ENCODE assay signal across 15 mouse cellular contexts in genomic region chr2:122576295-122576694, GRCm38 (mm10). TPM values are rescaled to one million over a fixed set of nuclear protein-coding genes. Genes with fewer than 3 reads are reported as not detected.
A peak's percentile ranks its signal among the peaks of the same experiment; 100 is the strongest.
DNase-seq lines count a peak whose midpoint lies in the region; ATAC-seq and TF ChIP-seq lines count a peak whose summit lies in the region.
"Had no signal": no experiment of that assay in that cellular context is flagged by ENCODE, and none has a peak within 500 bp of the region (broad histone marks: within the 10 kb centered on the region; RNA-seq: fewer than 3 reads in every experiment).

No protein-coding gene starts in this region.

- H3K4me2 ChIP-seq in heart, embryonic 12.5 days: peak overlapping the region; percentile 32; the same call in 1 of the 2 replicates
- H3K4me2 ChIP-seq in intestine, postnatal 0 days (replicated peaks; ENCODE audit: low read depth): 0 out of 2 replicates have a peak overlapping the region, but pooled peaks have one; percentile 27
- no peak overlapping the region for H3K4me2 ChIP-seq in liver, embryonic 14.5 days (ENCODE audit: low read depth)
- H3K4me2 ChIP-seq: embryonic facial prominence, embryonic 15.5 days; forebrain, embryonic 15.5 days; limb, embryonic 12.5 days; midbrain, embryonic 11.5 days had no signal

- DNase-seq in heart, adult 11 months: no peak
- peak; percentile 18 for DNase-seq in kidney, postnatal 10 days
- DNase-seq in kidney, adult 18-20 months: no peak
- no peak for DNase-seq in liver, embryonic 14.5 days (ENCODE audit: low read depth in 3 of 3, low spot score in 3 of 3)
- no peak for DNase-seq in cerebellum, adult 11-12 months
- no peak for DNase-seq in left cerebral cortex, postnatal 36 days (ENCODE audit: low spot score in 2 of 2)
- DNase-seq: layer of hippocampus, postnatal 36 days; right cerebral cortex, postnatal 4 days had no signal

- no peak for TF ChIP-seq EP300 in liver, embryonic 14.5 days (IDR thresholded peaks at IDR 0.05; ENCODE audit: low read depth)

- H3K4me3 ChIP-seq in heart, embryonic 12.5 days: no peak overlapping the region
- H3K4me3 ChIP-seq in intestine, postnatal 0 days (ENCODE audit: low read depth, low read length): no peak overlapping the region
- H3K4me3 ChIP-seq in liver, embryonic 14.5 days (ENCODE audit: insufficient read depth in 1 of 2, low read depth in 2 of 2, low read length in 2 of 2): no peak overlapping the region
- H3K4me3 ChIP-seq: embryonic facial prominence, embryonic 15.5 days; forebrain, embryonic 15.5 days; gastrocnemius, adult 2 months; limb, embryonic 12.5 days had no signal

- H3K9ac ChIP-seq in heart, embryonic 12.5 days: no peak overlapping the region
- no peak overlapping the region for H3K9ac ChIP-seq in intestine, postnatal 0 days (ENCODE audit: low read depth, low read length)
- H3K9ac ChIP-seq in liver, embryonic 14.5 days (replicated peaks): no peak overlapping the region
- H3K9ac ChIP-seq: embryonic facial prominence, embryonic 15.5 days; forebrain, embryonic 15.5 days; limb, embryonic 12.5 days had no signal

- 24% methylated on average over 5 of the region's 5 CpGs for WGBS in heart, embryonic 12.5 days
- 21% methylated on average over 5 of the region's 5 CpGs for WGBS in intestine, postnatal 0 days
- WGBS in liver, embryonic 14.5 days (ENCODE audit: insufficient replicate concordance): 28% methylated on average over 5 of the region's 5 CpGs

- peak; percentile 81; the same call in 1 of the 2 replicates for ATAC-seq in heart, embryonic 12.5 days (ENCODE audit: insufficient number of reproducible peaks, low FRiP score)
- ATAC-seq in intestine, postnatal 0 days: no peak
- peak; percentile 67 for ATAC-seq in liver, embryonic 14.5 days (ENCODE audit: insufficient read depth)
- ATAC-seq: forebrain, embryonic 15.5 days had no signal

- no peaks in the 10 kb centered on the region for H3K9me3 ChIP-seq in heart, embryonic 12.5 days (replicated peaks)
- no peaks in the 10 kb centered on the region for H3K9me3 ChIP-seq in intestine, postnatal 0 days (ENCODE audit: control insufficient read depth)
- no peaks in the 10 kb centered on the region for H3K9me3 ChIP-seq in liver, embryonic 14.5 days (ENCODE audit: control insufficient read depth, low read length)
- H3K9me3 ChIP-seq: embryonic facial prominence, embryonic 15.5 days; forebrain, embryonic 15.5 days; limb, embryonic 12.5 days had no signal

- H3K27ac ChIP-seq in heart, embryonic 12.5 days (ENCODE audit: poor library complexity, severe bottlenecking): peak overlapping the region; percentile 42
- no peak overlapping the region for H3K27ac ChIP-seq in intestine, postnatal 0 days (ENCODE audit: low read depth, low read length)
- H3K27ac ChIP-seq in liver, embryonic 14.5 days: no peak overlapping the region
- H3K27ac ChIP-seq: embryonic facial prominence, embryonic 15.5 days; forebrain, embryonic 15.5 days; limb, embryonic 12.5 days had no signal

- peaks cover 22% of the 10 kb centered on the region for H3K4me1 ChIP-seq in heart, embryonic 12.5 days (replicated peaks)
- H3K4me1 ChIP-seq in intestine, postnatal 0 days (replicated peaks; ENCODE audit: control insufficient read depth, insufficient read depth, low read length): peaks cover 3% of the 10 kb centered on the region; the same call in 1 of the 2 replicates
- H3K4me1 ChIP-seq in liver, embryonic 14.5 days (replicated peaks; ENCODE audit: control insufficient read depth in 2 of 2, insufficient read depth in 2 of 2, low read length in 1 of 2): 0 out of 4 replicates have a peak, but pooled peaks cover 0 to 4% of the 10 kb centered on the region in 2 experiments
- H3K4me1 ChIP-seq: embryonic facial prominence, embryonic 15.5 days; forebrain, embryonic 15.5 days; limb, embryonic 12.5 days had no signal

- H3K36me3 ChIP-seq in heart, embryonic 12.5 days: no peaks in the 10 kb centered on the region
- H3K36me3 ChIP-seq in intestine, postnatal 0 days (ENCODE audit: control insufficient read depth, insufficient read depth): no peaks in the 10 kb centered on the region
- H3K36me3 ChIP-seq in liver, embryonic 14.5 days (replicated peaks; ENCODE audit: control insufficient read depth, insufficient read depth, low read depth): no peaks in the 10 kb centered on the region
- H3K36me3 ChIP-seq: embryonic facial prominence, embryonic 15.5 days; forebrain, embryonic 15.5 days; limb, embryonic 12.5 days had no signal

- intact Hi-C loops in left cerebral cortex, postnatal 36 days (cut with DNase I): loop anchor here (10.0 kb wide), 1 partner anchor 179 kb away; no protein-coding TSS in a partner anchor

- H3K27me3 ChIP-seq in heart, embryonic 12.5 days (replicated peaks): no peaks in the 10 kb centered on the region
- no peaks in the 10 kb centered on the region for H3K27me3 ChIP-seq in intestine, postnatal 0 days (replicated peaks; ENCODE audit: control insufficient read depth, insufficient read depth, low read length)
- H3K27me3 ChIP-seq in liver, embryonic 14.5 days (ENCODE audit: control insufficient read depth, insufficient read depth, low read length): no peaks in the 10 kb centered on the region
- H3K27me3 ChIP-seq: embryonic facial prominence, embryonic 15.5 days; forebrain, embryonic 15.5 days; limb, embryonic 12.5 days had no signal

- TF ChIP-seq CTCF in intestine, postnatal 0 days (IDR thresholded peaks at IDR 0.05; ENCODE audit: low read depth): no peak
- TF ChIP-seq CTCF in liver, embryonic 14.5 days (IDR thresholded peaks at IDR 0.05; ENCODE audit: low read depth): no peak

RNA-seq across cellular contexts. Expression of gene Gatm, which starts 34.8 kb away (rescaled TPM):
- polyA plus RNA-seq in heart, embryonic 12.5 days (2016; fragmentation: Nextera tagmentation; extraction: Ambion mirVana): 29.9 and 34.8 TPM in 2 replicates
- polyA plus RNA-seq in intestine, postnatal 0 days (2015; fragmentation: Nextera tagmentation; extraction: Ambion mirVana): 184 and 255 TPM in 2 replicates
- 8.6 and 14.1 TPM in 2 replicates for polyA plus RNA-seq in liver, embryonic 14.5 days (2012; rRNA removed)
- polyA plus RNA-seq in liver, embryonic 14.5 days (2014; fragmentation: Nextera tagmentation; extraction: Ambion mirVana): 24.8 and 27.6 TPM in 2 replicates
- 10 to 100 TPM; 55.3 to 61.9 TPM for total RNA-seq in left cerebral cortex, postnatal 36 days (2021)
